Comparison of ENCODE assay signal across 8 mouse cellular contexts in genomic region chr10:79745898-79746773, GRCm38 (mm10). TPM values are rescaled to one million over a fixed set of nuclear protein-coding genes. Genes with fewer than 3 reads are reported as not detected.
DNase-seq lines count a peak whose midpoint lies in the region; ATAC-seq lines count a peak whose summit lies in the region.

Polrmt (minus strand) TSS chr10:79746581.

- peaks cover 9% of the 10 kb centered on the region for H3K4me1 ChIP-seq in hindbrain, embryonic 16.5 days (ENCODE audit: control insufficient read depth, insufficient read depth, low read depth, low read length)

- peak within 1 kb of the TSS; percentile 66 for H3K4me3 ChIP-seq in hindbrain, embryonic 16.5 days (ENCODE audit: low read length)
- peak within 1 kb of the TSS; percentile 71 for H3K4me3 ChIP-seq in macrophage (ENCODE audit: inconsistent target)

- H3K9me3 ChIP-seq in hindbrain, embryonic 16.5 days (ENCODE audit: control insufficient read depth, low read length): no peaks in the 10 kb centered on the region

- peak; percentile 88 for DNase-seq in WW6 (ENCODE audit: low read depth, low spot score)
- DNase-seq in cerebellum, postnatal 4 days (ENCODE audit: low spot score in 2 of 2): peak; percentile 88 to 96
- peak; percentile 97 for DNase-seq in gastrocnemius, adult 18-20 months (ENCODE audit: low spot score)
- peak; percentile 92 to 96 for DNase-seq in left cerebral cortex, adult 18-20 months (ENCODE audit: low spot score in 2 of 2)
- peak; percentile 98 for DNase-seq in right cerebral cortex, adult 18-20 months
- DNase-seq in urinary bladder, postnatal 10 days (ENCODE audit: low spot score): peak; percentile 83

- no peaks in the 10 kb centered on the region for H3K27me3 ChIP-seq in hindbrain, embryonic 16.5 days (replicated peaks; ENCODE audit: control insufficient read depth, insufficient read depth, low read length)

- 0 out of 2 replicates have a peak within 1 kb of the TSS, but pooled peaks have one; percentile 2 for H3K27ac ChIP-seq in hindbrain, embryonic 16.5 days (ENCODE audit: low read depth, low read length)
- peak within 1 kb of the TSS; percentile 22; the same call in 1 of the 2 replicates for H3K27ac ChIP-seq in macrophage

- H3K9ac ChIP-seq in hindbrain, embryonic 16.5 days (ENCODE audit: low read depth, low read length): peak within 1 kb of the TSS; percentile 70

- peak; percentile 96 for ATAC-seq in hindbrain, embryonic 16.5 days

- peak within 1 kb of the TSS; percentile 67 for H3K4me2 ChIP-seq in hindbrain, embryonic 16.5 days (ENCODE audit: low read length)

- WGBS in hindbrain, embryonic 16.5 days: 3% methylated on average over 37 of the region's 38 CpGs
- WGBS in macrophage (ENCODE audit: missing documents): 3% methylated on average over 38 of the region's 38 CpGs

- peaks cover 23% of the 10 kb centered on the region for H3K36me3 ChIP-seq in hindbrain, embryonic 16.5 days (ENCODE audit: control insufficient read depth, insufficient read depth, low read length)
- peaks cover 19% of the 10 kb centered on the region; the same call in 1 of the 2 replicates for H3K36me3 ChIP-seq in macrophage (ENCODE audit: inconsistent target)

- peaks cover 7% of the 10 kb centered on the region; the same call in 1 of the 2 replicates for H3K79me2 ChIP-seq in macrophage (ENCODE audit: inconsistent target)

RNA-seq across cellular contexts. Expression of gene Polrmt, which starts in this region (rescaled TPM):
- total RNA-seq in gastrocnemius, adult 18-20 months (2021): 10 to 100 TPM; 31.9 to 36.7 TPM
- 37.1 and 50.6 TPM in 2 replicates for polyA plus RNA-seq in hindbrain, embryonic 16.5 days (2015; fragmentation: Nextera tagmentation; extraction: Ambion mirVana)
- total RNA-seq in left cerebral cortex, adult 18-20 months (2021): 10 to 100 TPM; 50.6 to 55.3 TPM
- total RNA-seq in macrophage (2018; cell fraction: chromatin; rRNA removed): 10 to 100 TPM in 24 of 26 experiments, 1 to 10 TPM in 2; 7.6 to 61.8 (median 24.3) TPM
- 10 to 100 TPM in 20 of 26 experiments, 1 to 10 TPM in 6; 4.1 to 21.5 (median 14.2) TPM for total RNA-seq in macrophage (2018; cell fraction: cytosol; rRNA removed)
- 10 to 100 TPM in 20 of 26 experiments, 1 to 10 TPM in 6; 5.7 to 50.2 (median 22.8) TPM for total RNA-seq in macrophage (2018; cell fraction: nucleus; rRNA removed)
- polyA plus RNA-seq in macrophage (2018): 11.4 to 13.9 TPM (median 11.7 TPM) in 3 replicates

Comparison
In these comparisons a context has a peak if more than half of its experiments do, and no peak if none do; other contexts are left out.
1. Peak in every context shown above with its lines: DNase-seq, ATAC-seq, H3K4me3 ChIP-seq and H3K27ac ChIP-seq.